Mouse (Mus musculus): Measurements from ENCODE around the gene Rbm20.

The Rbm20 gene

DNA sequence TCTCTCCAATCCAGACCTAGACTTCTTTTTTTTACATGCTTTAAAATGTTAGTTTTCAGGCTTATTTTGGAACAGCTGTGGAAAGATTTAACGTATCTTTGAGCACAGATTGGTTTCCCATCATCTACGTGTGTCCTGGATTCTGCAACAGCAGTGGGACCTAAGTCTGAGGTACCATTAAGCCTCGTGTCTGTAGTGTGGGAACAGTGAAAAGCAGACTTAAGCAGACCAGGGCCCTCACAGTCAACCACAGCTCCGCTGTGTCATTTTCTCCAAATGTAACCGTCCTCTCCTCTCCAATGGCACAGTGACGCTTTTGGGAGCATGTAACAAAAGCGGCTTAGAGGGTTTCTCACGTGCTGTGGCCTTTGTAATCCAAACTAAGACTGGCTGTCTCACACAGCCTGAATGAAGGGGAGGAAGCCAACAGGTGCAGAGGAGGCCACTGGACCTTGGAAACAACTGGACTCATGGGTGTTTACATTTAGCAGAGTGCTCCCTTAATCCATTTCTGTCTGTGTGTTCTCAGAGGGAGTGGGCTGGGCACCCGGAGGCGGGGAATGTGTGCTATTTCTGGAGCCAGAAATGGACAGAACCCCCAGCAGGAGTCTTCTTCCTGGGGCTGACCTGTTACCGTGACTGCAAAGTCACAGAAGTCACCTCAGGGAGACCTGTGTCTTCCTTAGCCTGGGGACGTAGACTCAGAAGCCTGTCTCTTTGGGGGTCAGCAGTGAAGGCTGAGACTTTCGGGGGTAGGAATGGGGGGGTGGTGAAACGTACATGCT, 15.0 kb upstream of the Rbm20 start:
- CTCF ChIA-PET, result interaction anchor here in 3 of 4 experiments (0.6 to 1.6 kb wide), 4 partner anchors 30 to 481 kb away, joined by 3 to 9 read pairs (median 4); partner anchors contain the start of gene Smc3 (in 1 of the 3)

DNA sequence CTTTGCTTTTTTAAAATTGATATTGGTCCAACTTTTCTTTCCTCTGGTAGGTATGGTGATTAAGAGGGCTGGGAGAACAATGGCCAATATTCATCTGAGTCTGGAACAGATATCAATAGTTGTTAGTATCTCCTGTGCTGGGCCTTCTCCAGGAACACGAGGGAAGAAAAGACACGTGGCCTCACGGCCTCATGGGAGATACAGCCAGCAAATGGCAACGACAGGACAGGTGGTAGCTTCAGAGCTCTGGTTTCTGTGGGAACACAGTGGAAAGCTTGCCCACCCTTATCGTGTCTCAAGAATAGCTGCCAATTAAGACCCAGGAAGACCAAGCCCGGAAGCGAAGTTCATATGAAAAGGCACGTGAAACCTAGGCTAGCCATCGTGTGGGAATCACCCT, 12.3 kb upstream of the Rbm20 start:
- POLR2A ChIA-PET, result interaction anchor here in 2 of 4 experiments (1.1 to 2.0 kb wide), 8 partner anchors 9 to 70 kb away, joined by 3 to 5 read pairs (median 4); no protein-coding TSS in a partner anchor

More for the DNA sequence above, 15.0 kb upstream of the Rbm20 start:
- POLR2A ChIA-PET, result interaction anchor here in 3 of 4 experiments (0.6 to 1.8 kb wide), 12 partner anchors 12 to 241 kb away, joined by 3 to 6 read pairs (median 4); no protein-coding TSS in a partner anchor

GRCm38 (mm10) chr19:53665391-53665790, 11.7 kb upstream of the Rbm20 start:
- ChIA-PET POLR2A (interaction anchor here in 3 of 4 experiments (0.7 to 2.0 kb wide), 9 partner anchors 8 to 69 kb away, joined by 3 to 5 read pairs (median 3); no protein-coding TSS in a partner anchor), CTCF (interaction anchor here in 1 of 4 experiments (0.6 kb wide), 1 partner anchor 180 kb away, joined by 3 read pairs; no protein-coding TSS in a partner anchor)

More for the DNA sequence above, 12.3 kb upstream of the Rbm20 start:
- CTCF ChIA-PET, result interaction anchor here in 1 of 4 experiments (0.6 kb wide), 1 partner anchor 180 kb away, joined by 3 read pairs; no protein-coding TSS in a partner anchor

DNA sequence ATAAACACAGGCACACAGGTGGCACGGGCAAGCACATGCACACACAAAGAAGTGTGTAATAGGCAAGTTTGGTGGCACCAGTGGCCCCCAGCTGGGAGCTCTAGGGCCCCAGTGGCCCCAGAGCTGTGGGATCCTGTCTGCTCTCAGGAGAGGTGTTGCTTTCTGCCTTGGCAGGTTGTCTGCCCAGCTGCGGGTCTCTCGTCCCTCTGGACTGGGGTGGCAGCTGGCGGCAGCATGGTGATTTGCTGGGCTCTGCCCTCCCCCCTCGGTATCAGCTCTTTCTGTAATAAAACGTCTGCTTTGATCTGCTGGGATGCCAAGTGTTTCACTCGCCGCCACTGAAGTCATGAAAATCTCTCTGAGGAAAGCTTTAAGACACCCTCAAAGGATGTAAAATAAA, 10.4 kb upstream of the Rbm20 start:
- CTCF ChIA-PET, result interaction anchor here in 3 of 4 experiments (0.7 to 1.3 kb wide), 5 partner anchors 18 to 68 kb away, joined by 3 to 4 read pairs (median 3); no protein-coding TSS in a partner anchor
- POLR2A ChIA-PET, result interaction anchor here in 2 of 4 experiments (0.7 to 1.9 kb wide), 7 partner anchors 8 to 60 kb away, joined by 3 to 6 read pairs (median 3); no protein-coding TSS in a partner anchor

- ChIA-PET CTCF (no interaction called here), POLR2A (interaction anchor here in 1 of 4 experiments (2.5 kb wide), 1 partner anchor 15 kb away, joined by 11 read pairs; no protein-coding TSS in a partner anchor)
Measured at GRCm38 (mm10) chr19:53668821-53669220, 8.3 kb upstream of the Rbm20 start.

DNA sequence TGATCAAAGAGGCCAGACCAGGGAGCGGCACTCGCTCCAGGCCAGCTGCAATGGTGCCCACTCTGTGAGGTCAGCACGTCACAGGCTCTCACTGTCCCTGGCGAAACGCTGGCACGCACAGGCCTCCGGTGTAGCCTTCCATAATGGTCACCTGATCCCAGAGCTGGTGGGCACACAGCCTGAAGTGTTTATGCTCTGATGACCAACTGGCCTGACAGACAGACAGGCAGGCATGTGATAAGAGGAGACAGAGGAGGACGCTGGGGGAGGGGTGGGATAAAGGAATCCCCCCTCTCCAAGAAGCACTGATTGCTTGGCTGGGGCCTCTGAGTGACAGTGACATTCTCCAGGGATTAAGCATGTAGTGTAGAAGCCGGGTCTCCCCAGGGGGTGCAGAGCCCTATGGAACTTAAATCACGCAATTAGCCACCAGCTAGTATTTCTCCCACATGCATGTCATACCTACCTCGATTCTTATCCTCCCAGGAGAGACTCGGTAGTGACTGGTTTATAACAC, 6.4 kb upstream of the Rbm20 start:
- POLR2A ChIA-PET, result interaction anchor here in 3 of 4 experiments (0.5 to 2.5 kb wide), 17 partner anchors 7 to 613 kb away, joined by 3 to 11 read pairs (median 5); no protein-coding TSS in a partner anchor
- CTCF ChIA-PET, result no interaction called here

GRCm38 (mm10) chr19:53671432-53671831, 5.7 kb upstream of the Rbm20 start:
- POLR2A ChIA-PET, result interaction anchor here in 3 of 4 experiments (0.5 to 2.5 kb wide), 18 partner anchors 8 to 211 kb away, joined by 3 to 8 read pairs (median 4); no protein-coding TSS in a partner anchor
- CTCF ChIA-PET, result interaction anchor here in 2 of 4 experiments (1.0 to 1.2 kb wide), 2 partner anchors 23 to 34 kb away, joined by 3 to 4 read pairs; no protein-coding TSS in a partner anchor

DNA sequence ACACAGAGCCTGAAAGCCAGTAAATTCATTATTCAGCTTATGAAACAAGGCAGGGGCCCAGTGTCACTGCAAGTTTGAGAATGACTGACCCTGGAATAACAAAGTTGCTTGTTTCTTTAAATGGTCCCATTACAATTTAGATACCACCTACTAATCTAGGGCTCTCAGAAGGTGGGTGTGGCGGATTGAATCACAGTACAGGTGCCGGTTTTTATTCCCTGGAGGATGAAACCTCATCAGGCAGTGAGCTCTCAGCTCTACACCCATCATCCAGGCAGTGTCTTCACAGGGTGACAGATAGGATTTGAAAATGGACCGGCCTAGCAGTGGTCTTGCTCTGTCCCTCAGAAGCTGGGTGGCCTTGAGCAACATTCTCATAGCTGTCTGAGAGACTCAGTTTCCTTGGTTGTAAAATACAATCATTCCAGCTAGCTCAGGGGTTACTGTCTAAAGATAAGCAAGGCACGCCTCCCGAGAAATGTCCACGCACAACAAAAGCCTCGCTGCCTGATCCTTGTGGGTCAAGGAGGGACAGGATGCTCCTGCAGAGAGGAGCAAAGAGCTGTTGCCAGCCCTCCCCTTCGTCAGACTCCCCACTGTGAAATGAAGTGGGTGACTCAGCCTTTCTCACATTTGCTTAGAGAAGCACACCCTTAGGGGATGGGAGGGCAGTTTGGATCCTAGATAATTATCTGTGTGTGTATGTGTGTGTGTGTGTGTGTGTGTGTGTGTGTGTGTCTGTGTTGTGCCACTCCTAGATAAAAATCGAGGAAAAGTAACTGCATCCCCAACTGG, 2.8 kb upstream of the Rbm20 start:
- ChIA-PET POLR2A (interaction anchor here in 3 of 4 experiments (0.7 to 5.2 kb wide), 27 partner anchors 8 to 617 kb away, joined by 3 to 39 read pairs (median 3); partner anchors contain the start of genes Bbip1 (in 1 of the 3) and Shoc2 (in 1 of the 3)), CTCF (interaction anchor here in 3 of 4 experiments (0.7 to 1.4 kb wide), 5 partner anchors 36 to 297 kb away, joined by 3 to 5 read pairs (median 3); no protein-coding TSS in a partner anchor)

- POLR2A ChIA-PET, result interaction anchor here (0.5 to 5.2 kb wide), 25 partner anchors 10 to 1423 kb away, joined by 3 to 39 read pairs (median 4); partner anchors contain the start of genes Dusp5 (in 1 of the 4) and Smc3 (in 1 of the 4)
- CTCF ChIA-PET, result interaction anchor here in 2 of 4 experiments (0.6 to 0.9 kb wide), 3 partner anchors 23 to 52 kb away, joined by 3 to 4 read pairs (median 3); no protein-coding TSS in a partner anchor
Measured at GRCm38 (mm10) chr19:53676228-53676627, 878 bp upstream of the Rbm20 start.

GRCm38 (mm10) chr19:53679194-53679593, 2.1 kb downstream of the Rbm20 start:
- ChIA-PET POLR2A (interaction anchor here in 1 of 4 experiments (1.0 kb wide), 1 partner anchor 17 kb away, joined by 6 read pairs; no protein-coding TSS in a partner anchor), CTCF (no interaction called here)

GRCm38 (mm10) chr19:53679981-53680380, 2.9 kb downstream of the Rbm20 start:
- CTCF ChIA-PET, result no interaction called here

DNA sequence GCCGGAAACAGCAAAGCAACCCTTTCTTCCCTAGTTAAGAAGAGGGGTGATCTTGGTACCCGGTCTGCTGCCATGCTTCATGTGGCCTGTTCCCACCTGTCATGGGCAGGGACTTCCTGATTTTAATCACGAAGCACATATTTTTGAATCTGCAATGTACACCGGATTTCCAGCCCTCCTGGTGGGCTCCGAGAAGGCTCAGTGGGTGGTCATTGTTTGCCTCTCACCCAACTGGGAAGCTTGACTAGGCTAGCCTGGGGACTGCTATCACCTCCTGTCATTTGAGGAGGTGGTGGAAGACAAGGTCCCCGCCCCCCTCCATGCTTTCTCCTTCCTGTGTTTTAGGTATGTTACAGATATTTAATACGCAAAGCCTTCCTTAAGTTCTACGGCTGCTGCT, 5.3 kb downstream of the Rbm20 start:
- POLR2A ChIA-PET, result interaction anchor here in 2 of 4 experiments (0.6 to 1.6 kb wide), 6 partner anchors 11 to 621 kb away, joined by 3 to 5 read pairs (median 4); partner anchors contain the start of genes Bbip1 (in 1 of the 2), Shoc2 (in 1 of the 2) and Smc3 (in 1 of the 2)
- CTCF ChIA-PET, result interaction anchor here in 1 of 4 experiments (0.6 to 0.7 kb wide), 2 partner anchors 14 to 81 kb away, joined by 3 to 5 read pairs; no protein-coding TSS in a partner anchor

More at GRCm38 (mm10) chr19:53679981-53680380, 2.9 kb downstream of the Rbm20 start:
- POLR2A ChIA-PET, result interaction anchor here in 2 of 4 experiments (0.9 to 2.1 kb wide), 4 partner anchors 9 to 27 kb away, joined by 3 to 6 read pairs (median 3); no protein-coding TSS in a partner anchor

GRCm38 (mm10) chr19:53687592-53687991, 10.5 kb downstream of the Rbm20 start:
- POLR2A ChIA-PET, result interaction anchor here in 3 of 4 experiments (0.6 to 2.5 kb wide), 9 partner anchors 8 to 88 kb away, joined by 3 to 12 read pairs (median 4); no protein-coding TSS in a partner anchor
- CTCF ChIA-PET, result interaction anchor here in 2 of 4 experiments (0.6 kb wide), 3 partner anchors 44 to 293 kb away, joined by 3 to 11 read pairs (median 8); no protein-coding TSS in a partner anchor

GRCm38 (mm10) chr19:53690816-53691215, 13.7 kb downstream of the Rbm20 start:
- CTCF ChIA-PET, result interaction anchor here in 1 of 4 experiments (0.6 kb wide), 1 partner anchor 299 kb away, joined by 3 read pairs; no protein-coding TSS in a partner anchor

GRCm38 (mm10) chr19:53694020-53694419, 16.9 kb downstream of the Rbm20 start:
- ChIA-PET CTCF (interaction anchor here in 1 of 4 experiments (1.2 kb wide), 1 partner anchor 11 kb away, joined by 4 read pairs; no protein-coding TSS in a partner anchor), POLR2A (interaction anchor here in 2 of 4 experiments (1.0 to 7.8 kb wide), 5 partner anchors 11 to 26 kb away, joined by 3 to 180 read pairs (median 5); no protein-coding TSS in a partner anchor)

More at GRCm38 (mm10) chr19:53690816-53691215, 13.7 kb downstream of the Rbm20 start:
- POLR2A ChIA-PET, result interaction anchor here in 2 of 4 experiments (0.7 to 2.6 kb wide), 7 partner anchors 14 to 242 kb away, joined by 3 to 8 read pairs (median 3); no protein-coding TSS in a partner anchor

DNA sequence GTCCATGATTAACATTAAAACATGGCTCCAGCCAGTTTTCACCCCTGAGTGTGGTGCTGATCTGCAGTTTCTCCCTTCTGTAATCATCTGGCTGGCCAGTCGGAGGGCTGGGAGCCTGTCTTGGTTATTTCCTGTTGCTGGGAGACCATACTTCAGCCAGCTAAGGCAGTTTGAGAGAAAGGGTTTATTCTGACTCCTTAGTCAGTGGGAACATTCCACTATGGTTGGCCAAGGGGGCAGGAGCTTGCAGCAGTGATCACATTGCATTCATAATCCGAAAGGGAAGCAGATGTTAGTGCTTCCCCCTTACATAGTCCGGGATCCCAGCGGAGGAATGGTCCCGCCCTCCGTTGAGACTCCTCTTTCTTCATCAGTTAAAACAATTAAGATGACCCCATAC, 19.0 kb downstream of the Rbm20 start:
- POLR2A ChIA-PET, result interaction anchor here in 3 of 4 experiments (0.7 to 8.9 kb wide), 22 partner anchors 9 to 195 kb away, joined by 3 to 180 read pairs (median 4); partner anchors contain the start of genes Dusp5 (in 1 of the 3) and Rbm20 (in 1 of the 3)
- CTCF ChIA-PET, result interaction anchor here in 3 of 4 experiments (0.6 to 0.7 kb wide), 4 partner anchors 13 to 1221 kb away, joined by 3 to 5 read pairs (median 4); no protein-coding TSS in a partner anchor

Measured in embryonic stem cell, embryonic (primary cell).